Mouse (Mus musculus): ENCODE measurements at regions not wholly inside any gene's neighbourhood (a gene's known extent, or its start where the extent isn't known, plus 50 kb on each side); places are given as distances from the start of the nearest gene placed in this dataset.
"Not testable (repeated sequence)": the region's sequence is repeated elsewhere in the genome, so short reads cannot be mapped to it uniquely, and the experiment has no call there.

DNA sequence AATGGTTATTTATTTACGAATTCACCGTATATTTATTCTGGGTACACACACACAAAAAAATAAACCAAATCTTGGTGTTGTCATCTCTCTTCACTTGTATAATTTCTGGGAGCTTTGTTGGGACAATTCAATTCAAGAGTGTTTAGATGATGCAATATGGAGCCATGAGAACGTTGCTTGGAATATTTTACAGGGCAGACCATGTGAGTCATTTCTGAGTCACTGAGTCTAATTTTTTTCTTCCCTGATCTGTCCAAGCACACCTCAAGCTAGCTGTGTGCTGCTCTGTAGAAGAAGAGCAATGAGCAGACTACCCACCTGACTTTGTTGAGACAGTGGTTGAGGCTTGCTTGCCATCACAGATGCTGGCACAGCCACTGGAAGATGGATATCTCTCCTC is 410.8 kb downstream of the Med10 start:
- DNase-seq, result no peak

DNA sequence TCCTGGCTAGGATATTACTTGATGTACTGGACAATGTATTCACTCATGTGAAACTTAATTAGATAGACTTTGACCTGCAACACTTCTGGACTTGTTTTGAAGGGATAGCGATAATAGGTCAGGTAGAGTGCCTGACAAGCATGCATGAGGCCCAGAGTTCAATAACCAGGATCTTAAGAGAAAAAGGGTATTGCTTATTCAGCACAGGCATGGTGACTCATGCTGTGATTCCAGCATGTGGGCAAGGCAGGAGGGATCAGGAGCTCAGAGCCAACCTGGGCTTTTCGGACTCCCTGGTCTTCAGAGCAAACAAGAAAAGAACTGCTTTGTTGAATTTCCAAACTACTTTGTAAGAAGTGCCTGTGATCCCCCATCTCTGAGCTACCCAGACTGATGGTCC is 411.4 kb downstream of the Med10 start:
- DNase-seq, result peak; percentile 7

DNA sequence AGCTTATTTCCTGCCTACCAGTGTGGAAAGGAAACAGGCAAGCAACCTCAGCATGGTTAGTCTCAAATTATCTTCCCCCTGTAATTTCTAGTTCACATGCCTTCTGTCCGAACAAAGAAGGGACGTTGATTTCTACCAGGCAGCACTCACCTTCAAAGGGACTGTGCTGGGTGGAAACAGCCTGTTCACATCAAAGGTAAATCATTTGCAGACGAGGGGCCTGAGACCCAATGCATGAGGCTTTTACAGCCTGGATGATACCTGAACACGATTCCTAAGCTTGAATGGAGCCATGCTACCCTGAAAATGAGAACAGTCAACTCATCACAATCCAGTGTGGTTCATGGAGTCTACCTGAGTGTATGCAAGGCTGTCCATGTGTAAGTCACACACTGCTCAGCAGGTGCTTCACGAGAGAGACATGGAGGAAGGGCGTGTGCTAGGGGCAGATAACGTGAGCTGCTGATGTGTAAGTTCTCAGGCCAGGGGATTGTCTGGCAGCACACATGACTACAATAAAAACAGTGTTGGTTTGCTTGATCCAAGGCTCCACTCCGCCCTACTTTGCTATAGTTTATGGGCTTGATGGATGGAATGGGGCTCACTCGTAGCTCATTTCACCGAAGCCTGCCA is 411.9 kb downstream of the Med10 start:
- no peak for DNase-seq

DNA sequence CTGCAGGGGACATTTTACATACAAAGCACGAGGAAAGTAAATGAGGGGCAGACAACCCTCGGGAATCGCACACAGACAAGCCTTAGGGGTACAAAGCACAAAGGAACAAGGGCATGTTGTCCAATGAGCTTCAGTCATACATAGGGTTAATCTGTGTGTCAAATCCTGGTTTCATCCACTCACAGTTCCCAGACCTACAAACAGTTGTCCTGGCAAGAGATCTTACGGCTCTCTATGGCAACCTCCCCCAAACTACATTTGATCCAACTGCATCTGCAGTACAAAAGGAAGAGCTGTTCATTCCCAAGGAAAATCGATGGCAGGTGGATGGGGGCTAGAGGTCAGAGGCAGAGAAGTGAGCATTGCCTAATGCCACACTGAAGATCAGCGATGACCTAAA is 413.9 kb downstream of the Med10 start:
- no peak for DNase-seq

DNA sequence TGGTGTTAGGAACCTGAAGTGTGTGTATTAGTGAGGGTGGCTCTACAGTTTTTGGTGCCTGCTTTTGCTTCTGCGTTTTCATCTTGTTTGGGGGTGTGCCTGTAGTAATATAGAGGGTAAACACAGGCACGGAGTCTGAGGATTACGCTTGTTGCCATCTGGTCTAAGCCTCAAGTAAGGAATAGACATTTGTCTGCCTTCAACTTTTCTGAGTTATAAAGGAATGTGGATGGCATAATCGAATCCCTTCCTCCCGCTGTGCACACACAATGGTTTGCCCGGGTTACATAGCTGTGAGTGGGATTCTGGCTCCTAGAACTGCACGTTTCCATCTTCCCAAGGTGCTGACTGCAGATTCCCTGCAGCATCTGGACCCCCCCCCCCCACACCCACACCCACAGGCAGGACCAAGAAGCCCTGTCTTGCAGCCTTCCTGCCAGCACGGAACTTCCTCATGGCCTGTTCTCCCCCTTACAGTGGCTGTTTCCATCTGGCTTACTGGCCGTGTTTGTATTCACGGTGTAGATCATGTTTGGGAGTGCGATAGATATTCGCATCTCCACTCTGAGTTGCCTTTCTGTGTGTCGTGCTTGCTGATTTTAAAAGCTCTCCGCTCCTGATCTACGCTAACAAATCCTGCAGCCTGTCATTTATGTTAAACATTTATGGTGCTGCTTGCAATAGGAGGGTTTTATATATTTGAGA is 415.4 kb downstream of the Med10 start:
- no peak for DNase-seq

DNA sequence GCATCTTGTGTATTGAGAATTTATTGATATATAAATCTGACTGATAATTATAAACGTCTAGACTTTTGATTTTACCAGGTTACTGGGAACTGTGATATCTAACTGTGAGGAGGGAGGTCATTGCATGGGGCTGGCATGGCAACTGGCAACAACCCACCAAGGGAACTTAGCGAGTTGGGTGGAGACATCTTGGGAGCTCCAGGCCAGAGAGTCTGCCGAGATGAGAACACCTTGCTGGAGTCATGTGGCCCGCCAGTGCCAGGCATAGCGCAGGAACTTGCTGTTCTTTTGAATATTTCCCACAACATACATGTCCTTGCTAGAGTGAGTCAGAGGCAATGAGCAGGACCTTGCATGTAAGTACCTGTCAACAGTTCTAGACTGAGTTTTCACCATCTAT is 413.9 kb downstream of the Ice1 start:
- no peak for DNase-seq

DNA sequence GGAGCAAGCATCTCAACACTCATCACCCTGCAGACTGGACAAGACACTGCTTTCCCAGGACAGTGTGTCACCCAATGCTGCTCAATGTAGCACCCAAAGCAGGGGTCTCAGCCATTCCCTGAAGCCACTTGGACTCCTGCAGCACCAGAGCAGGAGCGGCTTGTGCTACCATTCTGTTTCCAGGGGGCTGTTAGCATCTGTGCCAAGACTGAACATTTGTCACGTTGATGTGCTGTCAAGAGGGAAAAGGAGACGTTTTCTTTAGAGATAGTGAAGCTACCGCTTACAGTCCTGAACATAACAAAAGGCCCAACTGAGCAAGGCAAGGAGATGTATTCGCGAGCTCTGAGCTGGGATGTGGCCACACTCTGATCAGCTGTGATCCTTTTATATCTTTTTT is 410.3 kb downstream of the Ice1 start:
- no peak for DNase-seq

DNA sequence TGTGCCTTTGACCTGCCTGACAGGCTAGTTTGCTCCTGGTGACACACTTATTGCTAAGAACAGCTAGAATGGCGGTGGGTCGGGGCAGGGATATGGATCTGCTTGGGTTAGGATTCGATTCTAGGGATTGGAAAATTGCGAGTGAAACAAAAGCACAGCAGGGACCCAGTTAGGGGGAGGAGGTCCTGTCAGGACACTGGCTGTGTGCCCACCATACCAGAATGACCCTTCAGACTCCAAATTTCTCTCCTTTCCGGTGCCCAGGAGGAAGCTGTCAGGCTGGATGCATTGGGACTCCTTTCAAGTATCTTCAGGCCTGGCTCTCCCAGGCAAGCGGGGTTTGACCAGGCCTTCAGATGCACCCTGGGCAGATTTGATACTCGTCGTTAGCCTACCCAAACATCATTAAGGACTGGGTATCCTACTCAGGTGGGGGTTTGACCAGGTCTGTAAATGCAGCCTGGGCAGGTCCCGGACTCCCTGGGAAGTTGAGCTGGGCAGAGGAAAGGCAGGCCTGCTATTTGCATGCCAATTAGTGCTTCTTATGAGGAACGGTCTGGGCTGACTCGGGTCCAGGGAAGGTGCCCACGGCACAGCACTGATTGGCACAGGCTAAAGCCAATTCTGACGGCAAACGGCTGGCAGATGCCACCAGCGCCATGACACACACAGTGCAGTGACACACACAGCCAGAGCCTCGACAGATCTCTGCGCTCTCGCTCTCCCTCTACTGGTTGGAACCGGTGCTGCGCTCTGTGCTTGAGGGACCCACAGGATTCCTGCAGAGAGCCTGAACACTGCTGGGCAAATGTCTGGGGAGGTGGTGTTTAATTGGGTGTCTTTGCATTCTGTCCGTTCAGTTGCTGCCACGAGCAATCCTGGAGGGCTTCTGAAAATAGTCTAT is 403.3 kb downstream of the Ice1 start:
- peak; percentile 68 for DNase-seq

DNA sequence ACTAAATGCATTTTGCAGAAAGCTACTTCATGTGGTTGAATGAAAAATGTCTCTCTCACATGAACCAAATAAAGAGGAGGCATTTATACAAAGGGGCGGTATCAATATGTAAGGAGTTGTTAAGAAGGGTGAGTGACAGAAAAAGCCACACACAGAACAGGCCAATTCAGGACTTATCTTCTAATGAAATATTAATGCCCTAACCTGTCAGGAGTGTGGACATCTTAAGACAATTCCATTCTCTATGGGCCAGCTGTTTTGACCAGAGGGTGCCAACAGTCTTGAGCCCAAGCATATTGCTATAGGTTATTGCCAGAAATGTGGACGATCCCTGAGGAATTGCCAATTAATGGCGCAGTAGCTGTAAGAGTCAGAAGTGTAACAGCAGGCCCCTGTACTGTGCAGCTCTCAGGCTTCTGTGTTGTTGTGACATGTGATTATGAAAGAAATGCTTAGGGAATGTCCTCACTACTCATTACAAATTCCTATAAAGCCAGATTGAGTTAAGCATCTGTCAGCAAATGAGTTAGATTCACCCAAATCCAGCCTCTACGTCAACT is 393.8 kb downstream of the Ice1 start:
- DNase-seq, result no peak

DNA sequence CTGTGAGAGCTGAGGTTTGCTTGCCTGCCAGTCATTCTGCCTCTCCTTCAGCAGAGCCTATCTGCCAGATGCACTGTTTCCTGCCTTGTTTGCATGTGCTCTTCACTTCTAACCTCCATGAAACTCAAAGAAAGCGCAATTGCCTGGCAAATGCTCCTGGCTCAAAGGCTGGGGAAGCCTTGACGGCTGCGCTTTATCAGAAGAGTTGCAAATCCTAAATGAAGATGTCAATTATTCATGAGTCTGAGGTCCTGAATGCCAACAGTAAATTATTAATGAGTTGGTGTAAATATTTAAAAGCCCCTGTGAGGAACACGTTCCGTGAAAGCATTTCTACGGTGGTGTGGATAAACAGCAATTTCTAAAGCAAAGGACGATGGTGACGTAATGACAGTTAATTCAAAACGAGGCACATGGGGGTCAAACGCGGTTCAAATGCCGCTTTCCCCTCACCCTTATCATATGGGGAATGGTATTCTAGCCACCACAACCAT is 377.4 kb downstream of the Ice1 start:
- DNase-seq, result peak; percentile 41

DNA sequence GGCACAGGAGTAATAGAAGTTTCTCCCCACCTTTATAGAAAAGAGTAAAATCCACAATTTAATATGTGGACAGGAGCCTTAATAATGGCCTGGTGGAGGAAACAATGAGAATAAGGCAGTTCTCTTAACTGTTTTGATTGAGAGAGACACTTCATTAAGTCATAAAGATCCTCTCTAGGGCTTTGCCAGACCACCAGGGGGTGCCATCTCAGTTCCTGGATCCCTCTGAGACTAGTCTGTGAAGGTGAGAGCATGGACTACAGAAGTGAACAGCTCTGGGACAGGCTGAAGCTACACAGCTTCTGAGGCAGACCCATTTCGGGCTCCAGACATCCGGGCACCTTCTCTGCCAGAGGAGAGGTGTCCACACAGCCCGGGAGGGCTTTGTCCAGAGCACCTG is 373.8 kb downstream of the Ice1 start:
- no peak for DNase-seq

DNA sequence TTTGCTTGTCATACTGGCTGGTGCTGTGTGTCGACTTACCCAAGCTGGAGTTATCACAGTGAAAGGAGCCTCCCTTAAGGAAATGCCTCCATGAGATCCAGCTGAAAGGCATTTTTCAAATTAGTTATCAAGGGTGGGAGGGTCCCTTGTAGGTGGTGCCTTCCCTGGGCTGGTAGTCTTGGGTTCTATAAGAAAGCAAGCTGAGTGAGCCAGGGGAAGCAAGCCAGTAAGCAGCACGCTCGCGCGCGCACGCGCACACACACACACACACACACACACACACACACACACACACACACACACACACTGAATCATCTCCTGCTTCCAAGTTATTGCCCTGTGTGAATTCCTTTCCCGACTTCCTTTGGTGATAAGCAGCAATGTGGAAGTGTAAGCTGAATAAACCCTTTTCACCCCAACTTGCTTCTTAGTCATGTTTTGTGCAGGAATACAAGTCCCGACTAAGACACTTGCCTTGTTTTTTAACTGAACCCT is 360.5 kb downstream of the Ice1 start:
- not testable (repeated sequence) for DNase-seq

DNA sequence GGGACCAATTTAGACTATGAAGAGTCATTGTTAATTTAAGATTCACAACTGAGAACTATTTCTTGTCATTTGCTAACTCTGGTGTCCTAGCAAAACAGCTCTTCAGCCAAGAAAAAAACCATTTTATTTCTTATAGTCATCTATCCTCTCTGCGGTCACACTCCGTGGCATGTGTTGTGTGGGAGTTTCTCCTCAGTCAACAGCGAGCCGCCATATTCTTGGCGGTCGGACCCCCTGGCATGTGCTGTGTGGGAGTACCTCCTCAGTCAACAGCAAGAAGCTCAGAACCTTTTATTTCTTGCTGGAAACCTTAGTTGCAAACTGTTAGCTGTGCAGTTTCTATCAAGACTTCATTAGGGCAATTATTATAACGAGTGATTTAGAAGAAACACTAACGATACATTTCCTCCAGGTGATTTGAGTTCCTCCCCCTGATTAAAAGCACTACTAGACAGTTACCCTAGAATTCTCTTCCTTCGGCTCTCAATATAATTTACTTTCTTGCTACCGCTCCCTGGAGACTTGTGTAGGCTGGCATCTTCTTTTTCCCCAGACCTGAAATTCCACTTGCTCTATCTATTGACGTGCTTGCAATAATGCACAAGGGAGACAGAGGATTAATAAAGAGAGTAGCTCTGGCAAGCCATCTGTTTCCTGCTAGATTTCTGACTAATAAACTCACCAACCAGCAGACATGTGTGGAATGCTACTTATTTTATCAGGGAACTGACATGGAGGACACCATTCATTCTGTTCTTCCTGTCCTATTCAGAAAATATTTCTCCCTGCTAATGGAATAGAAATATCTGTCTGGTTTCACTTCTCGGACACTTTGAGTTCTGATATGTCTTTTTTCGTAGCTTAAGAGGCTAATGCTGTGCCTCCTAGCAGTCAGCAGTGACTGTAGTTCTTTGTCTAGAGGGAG is 359.5 kb downstream of the Ice1 start:
- peak; percentile 2 for DNase-seq

DNA sequence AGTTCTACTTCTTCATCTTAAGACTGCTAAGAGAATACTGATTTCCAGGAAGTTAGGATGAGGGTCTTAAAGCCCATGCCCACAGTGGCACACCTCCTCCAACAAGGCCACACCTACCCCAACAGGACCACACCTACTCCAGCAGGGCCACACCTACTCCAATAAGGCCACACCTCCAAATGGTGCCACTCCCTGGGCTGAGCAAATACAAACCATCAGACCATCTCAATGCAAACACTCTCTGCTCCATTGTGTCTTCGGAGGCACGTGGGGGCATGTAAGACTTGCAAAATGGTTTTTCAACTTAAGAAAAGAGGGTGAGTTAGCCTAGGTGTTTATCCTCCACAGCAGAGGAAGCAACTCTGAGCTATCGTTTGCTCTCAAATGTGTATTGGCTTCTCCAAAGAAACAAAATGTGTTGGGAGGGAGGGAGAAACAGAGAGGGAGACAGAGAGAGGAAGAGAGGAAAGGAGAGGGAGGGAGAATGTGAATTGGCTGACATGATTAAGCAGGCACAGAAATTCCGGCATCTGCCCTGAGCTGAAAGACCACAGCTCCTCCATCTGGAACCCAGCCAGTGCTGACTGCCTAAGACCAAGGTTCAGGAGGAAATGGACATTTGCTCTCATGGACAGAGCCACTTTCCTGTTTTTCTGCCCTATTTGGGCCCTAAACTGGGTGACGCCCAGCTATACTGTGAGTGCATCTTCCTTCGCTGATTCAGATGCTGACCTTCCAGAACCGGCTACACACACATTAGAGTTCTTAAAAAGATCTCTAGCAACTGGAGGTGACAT is 356.2 kb downstream of the Ice1 start:
- DNase-seq, result peak; percentile 69

DNA sequence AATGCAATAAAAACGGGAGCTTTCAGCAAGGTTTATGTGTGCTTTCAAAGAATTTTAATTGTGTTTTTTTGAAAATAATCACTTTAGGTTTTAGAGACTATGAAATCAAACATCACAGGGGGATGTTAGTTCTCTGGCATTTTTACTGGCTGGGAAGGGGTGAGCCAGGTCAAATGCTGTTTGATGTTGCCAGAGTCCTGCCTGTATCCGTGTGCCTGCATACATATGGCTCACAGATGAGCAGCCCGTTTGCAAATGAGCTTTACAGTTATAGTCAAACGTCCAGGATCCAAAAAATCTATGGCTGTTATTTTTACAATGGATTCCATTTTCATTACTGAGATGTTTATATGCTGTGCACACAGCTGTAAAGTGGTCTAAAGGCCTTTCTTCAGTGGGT is 354.7 kb downstream of the Ice1 start:
- no peak for DNase-seq

DNA sequence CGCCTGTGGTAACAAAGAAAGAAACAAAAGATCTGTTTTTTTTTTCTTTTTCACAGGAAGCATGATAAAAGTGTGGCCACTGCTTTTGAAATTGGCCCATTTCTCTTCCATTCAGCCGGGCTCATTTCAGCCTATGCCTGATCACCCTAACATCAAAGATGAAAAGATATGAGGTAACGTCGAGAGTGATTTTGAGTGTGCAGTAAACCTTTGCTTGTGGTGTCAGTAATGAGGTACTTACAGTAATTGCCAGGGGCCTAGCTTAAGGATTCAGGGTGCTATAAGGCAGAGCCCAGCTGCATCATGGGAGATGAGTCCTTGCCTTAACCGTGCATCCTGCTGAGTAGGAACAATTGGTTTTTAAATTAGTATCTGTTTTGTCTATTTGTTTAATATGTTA is 354.2 kb downstream of the Ice1 start:
- DNase-seq, result no peak

DNA sequence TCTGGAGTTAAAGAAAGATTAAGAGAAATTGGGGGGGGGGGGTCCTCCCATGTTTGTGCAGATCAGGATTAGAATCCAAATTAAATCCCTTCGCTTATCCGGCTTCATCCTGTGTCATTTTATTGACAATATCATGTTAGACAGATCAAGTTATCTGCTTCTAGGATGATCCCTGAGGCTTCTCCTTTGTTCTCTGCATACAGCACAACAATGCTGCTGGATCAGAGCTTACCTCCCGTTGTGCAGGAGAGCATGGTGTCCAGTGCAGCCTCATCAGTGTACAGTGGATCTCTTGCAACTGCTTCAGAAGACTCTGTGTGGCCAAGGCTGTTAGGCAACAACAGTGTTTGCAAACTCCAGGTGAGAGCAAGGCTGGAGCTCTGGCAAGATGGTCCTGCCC is 344.7 kb downstream of the Ice1 start:
- DNase-seq, result no peak

DNA sequence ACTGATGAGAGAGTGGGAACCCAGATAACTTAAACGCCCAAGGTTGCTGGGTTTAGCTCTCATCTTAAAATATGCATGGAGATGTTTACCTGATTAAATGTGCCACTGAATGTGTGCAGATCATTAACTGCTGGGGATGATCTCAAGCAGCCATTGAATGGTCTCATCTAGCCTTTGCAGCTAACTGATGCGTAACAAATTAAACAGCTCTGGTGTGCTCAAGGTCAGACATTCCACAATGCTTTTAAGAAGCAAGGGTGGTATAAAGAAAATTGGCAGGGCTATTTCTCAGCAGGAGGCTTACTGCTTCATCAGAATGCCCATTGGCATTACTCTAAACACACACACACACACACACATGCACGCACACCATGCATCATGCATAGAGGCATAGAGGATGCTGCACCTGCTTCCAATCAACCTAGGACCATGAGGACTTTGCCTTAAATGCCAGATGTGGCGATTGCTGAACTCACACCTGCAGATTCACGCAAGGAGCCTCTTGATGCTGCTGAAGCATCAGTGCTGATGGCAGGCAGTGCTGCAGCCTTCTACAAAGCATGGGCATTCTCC is 333.4 kb downstream of the Ice1 start:
- DNase-seq, result peak; percentile 38

DNA sequence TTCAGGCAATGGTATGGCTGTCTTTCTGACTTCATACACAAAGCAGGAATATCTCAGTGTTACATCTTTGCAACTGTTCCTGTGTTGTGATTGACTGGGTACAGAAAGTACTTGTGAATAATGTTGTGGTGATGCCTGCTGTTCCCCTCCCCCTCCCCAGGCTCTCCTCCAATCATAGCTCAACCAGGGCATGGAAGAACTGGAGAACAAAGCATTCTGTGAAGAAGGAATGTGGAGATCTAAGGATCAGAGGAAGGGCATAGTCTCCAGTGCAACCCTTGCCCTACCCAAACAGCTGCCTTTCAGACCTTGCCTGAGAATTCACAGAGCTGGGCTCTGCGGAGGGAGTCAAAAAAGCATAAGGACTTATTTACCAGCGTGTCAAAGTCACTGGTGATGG is 326.9 kb downstream of the Ice1 start:
- DNase-seq, result no peak

DNA sequence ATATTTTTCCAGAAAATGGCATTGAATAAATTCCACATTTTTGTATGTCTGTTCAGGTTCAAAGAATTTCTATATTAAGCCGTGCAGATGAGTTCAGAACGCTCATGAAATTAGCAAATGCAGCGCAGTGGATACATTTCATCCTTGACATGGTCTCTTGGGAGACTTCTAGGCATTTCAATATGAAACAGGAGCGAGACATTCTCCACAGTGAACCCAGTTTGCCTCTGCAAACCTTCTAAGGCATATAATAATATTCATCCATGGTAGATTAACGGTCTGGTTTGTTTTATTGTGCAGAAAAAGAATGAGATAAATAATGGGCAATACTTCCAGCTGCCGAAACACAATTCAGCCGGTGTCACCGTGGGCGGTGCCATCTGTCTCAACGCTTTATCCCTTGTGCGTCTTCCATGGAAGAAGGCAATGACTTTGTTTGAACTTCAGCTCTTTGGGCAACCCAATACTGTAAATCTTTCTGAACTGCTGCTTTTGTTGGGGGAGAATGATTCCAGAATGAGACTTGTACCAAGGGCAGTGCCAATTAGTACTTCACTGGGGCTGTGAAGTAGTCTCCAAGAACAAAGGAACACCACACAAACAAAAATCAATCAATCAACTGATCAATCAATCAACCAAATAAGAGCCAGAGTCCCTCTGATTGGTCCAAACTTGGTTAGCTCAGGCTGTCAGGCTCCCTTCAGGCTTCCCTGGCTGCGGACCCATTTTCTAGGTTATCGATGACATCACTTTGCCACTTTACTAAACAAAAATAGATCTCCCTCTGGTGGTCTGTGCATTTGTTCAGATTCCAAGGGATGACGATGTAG is 326.0 kb downstream of the Ice1 start:
- no peak for DNase-seq

Data from kidney, adult 9 months (tissue).